Mouse (Mus musculus) small intestine, adult 2 months (tissue): ENCODE results near the gene Rabepk.

ENCODE experiments used
- CTCF ChIP-seq: fragments of 200-500 bp; IDR thresholded peaks from 2 replicates; pipeline ENCODE4 v1.5.1; 2012; ENCODE audit warnings: low read depth, mild to moderate bottlenecking, control low read depth, inconsistent platforms, low read length, moderate library complexity, mixed read lengths; ENCODE audit not compliant: insufficient replicate concordance, insufficient read length; ENCODE audit errors: extremely low read depth
- POLR2A ChIP-seq: fragments of 200-500 bp; IDR thresholded peaks from 2 replicates; pipeline ENCODE4 v1.6.1; 2012; ENCODE audit warnings: low read depth, mild to moderate bottlenecking, control low read depth, inconsistent platforms, low read length, moderate library complexity

- TF ChIP-seq CTCF (no peak), POLR2A (no peak)
Measured at GRCm38 (mm10) chr2:34770951-34771350, 28.8 kb downstream of the Rabepk start.
